Mouse (Mus musculus) kidney, adult 2 months (tissue): ENCODE measurements around the gene Vamp2.

Experiments
- CTCF ChIP-seq: fragments of 200-500 bp; conservative IDR thresholded peaks from 2 replicates; pipeline ENCODE4 v1.5.1; 2011; ENCODE audit warnings: low read depth, mild to moderate bottlenecking, control low read depth, low read length, moderate library complexity, mixed read lengths; ENCODE audit not compliant: insufficient read depth, insufficient read length
- POLR2A ChIP-seq: fragments of 200-500 bp; IDR thresholded peaks from one replicate; pipeline ENCODE4 v1.6.1; 2011; ENCODE audit warnings: low read depth, low read length, control low read depth

DNA sequence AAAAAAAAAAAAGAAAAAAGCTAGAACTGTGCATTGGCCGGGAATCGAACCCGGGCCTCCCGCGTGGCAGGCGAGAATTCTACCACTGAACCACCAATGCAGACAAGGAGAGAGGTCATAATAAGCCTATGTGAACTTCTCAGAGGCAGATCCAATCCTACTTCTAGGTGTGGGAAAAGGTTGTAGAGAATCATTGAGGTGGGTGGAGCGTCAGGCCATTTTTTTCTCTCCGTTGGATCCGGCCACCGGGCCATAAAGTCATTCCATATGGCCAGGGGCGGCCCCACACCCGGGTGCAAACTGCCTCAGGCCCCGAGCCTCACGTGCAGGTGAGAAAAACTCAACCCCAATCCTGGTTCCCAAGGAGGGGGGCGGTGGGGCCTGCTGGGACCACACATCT, 30.5 kb downstream of the Vamp2 start:
- TF ChIP-seq CTCF (0 out of 2 replicates have a peak, but pooled peaks have one; percentile 3), POLR2A (no peak)
